In the genomic region with DNA sequence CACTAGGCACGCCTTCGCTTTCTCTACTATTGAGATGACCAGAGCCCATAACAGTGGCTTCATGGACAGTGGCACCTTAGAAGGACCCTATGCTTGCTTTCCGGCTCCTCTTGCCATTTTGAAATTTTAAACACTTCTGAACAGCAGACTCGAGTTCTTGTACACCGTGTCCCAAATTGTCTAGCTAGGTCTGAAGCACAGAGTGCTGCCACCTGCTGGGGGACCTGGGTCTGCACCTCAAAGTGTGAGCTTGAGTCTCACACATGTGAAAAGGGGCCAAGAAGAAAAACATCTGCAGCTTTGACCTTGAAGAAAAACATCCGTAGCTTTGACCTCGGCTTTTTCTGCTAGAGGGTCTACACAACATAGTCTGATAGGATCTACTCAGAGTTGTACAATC, we compare ENCODE assay signal across 8 mouse cellular contexts. TPM values are rescaled to one million over a fixed set of nuclear protein-coding genes. Genes with fewer than 3 reads are reported as not detected.
A peak's percentile ranks its signal among the peaks of the same experiment; 100 is the strongest.
DNase-seq lines count a peak whose midpoint lies in the region.

No protein-coding gene starts in this region.

- intact Hi-C loops in gastrocnemius, postnatal 14 days (cut with DNase I; ENCODE audit: low total_unique reads) = loop anchor here (10.0 kb wide), 2 partner anchors 193 to 223 kb away; no protein-coding TSS in a partner anchor
- intact Hi-C loops in left cerebral cortex, postnatal 14 days (cut with DNase I) = no loop called here

- peak; percentile 65 to 69 for DNase-seq in left cerebral cortex, adult 18-20 months (ENCODE audit: low spot score in 2 of 2)
- no peak for DNase-seq in left cerebral cortex, adult 11 months (ENCODE audit: low spot score)
- peak; percentile 71 for DNase-seq in MN1 (ENCODE audit: low spot score)
- peak; percentile 53 for DNase-seq in cerebellum, adult 9-10 months
- peak; percentile 62 for DNase-seq in gastrocnemius, postnatal 14 days
- DNase-seq in left cerebral cortex, postnatal 14 days (ENCODE audit: low spot score in 2 of 2) = peak; percentile 62 to 68
- DNase-seq in naive thymus-derived CD4-positive, alpha-beta T cell, adult 2 months (ENCODE audit: low read depth) = peak; percentile 71
- peak; percentile 78 for DNase-seq in thymus, postnatal 14 days

RNA-seq across cellular contexts. Expression of a gene that starts 13.1 kb away (rescaled TPM):
- 1 to 10 TPM; 2.1 to 3.1 TPM for total RNA-seq in left cerebral cortex, adult 18-20 months (2021)
- total RNA-seq in gastrocnemius, postnatal 14 days (2021) = 1 to 10 TPM; 4.0 to 4.2 TPM
- 1 to 10 TPM; 4.4 to 4.5 TPM for total RNA-seq in left cerebral cortex, postnatal 14 days (2021)

RNA-seq across cellular contexts. Expression of a gene that starts 27.0 kb away (rescaled TPM):
- total RNA-seq in left cerebral cortex, adult 18-20 months (2021) = 10 to 100 TPM; 20.8 to 25.0 TPM
- total RNA-seq in gastrocnemius, postnatal 14 days (2021) = 1 to 10 TPM; 5.1 to 5.6 TPM
- total RNA-seq in left cerebral cortex, postnatal 14 days (2021) = 10 to 100 TPM; 17.2 to 17.5 TPM
